Mouse (Mus musculus) heart, embryonic 12.5 days (tissue): Measurements from ENCODE around the gene Nipbl. TPM values are rescaled to one million over a fixed set of nuclear protein-coding genes. Genes with fewer than 3 reads are reported as not detected.
"Not testable (repeated sequence)": the region's sequence is repeated elsewhere in the genome, so short reads cannot be mapped to it uniquely, and the experiment has no call there.

Source experiments
- ATAC-seq: fragments of 200-750 bp; cut with Nextera tagmentation; 2 replicates; pipeline ENCODE4 v1.8.0; 2017; ENCODE audit warnings: moderate TSS enrichment, moderate library complexity; ENCODE audit not compliant: insufficient number of reproducible peaks, low FRiP score
- H3K27ac ChIP-seq: fragments of 300-500 bp; sonication (generic); 2 replicates; pipeline ENCODE4 v1.5.1; 2016; ENCODE audit warnings: mild to moderate bottlenecking, moderate library complexity; ENCODE audit not compliant: poor library complexity, severe bottlenecking
- H3K27me3 ChIP-seq: fragments of 300-500 bp; sonication (generic); replicated peaks from 2 replicates; pipeline ENCODE4 v1.6.1; 2016; ENCODE audit warnings: mild to moderate bottlenecking, moderate library complexity
- H3K36me3 ChIP-seq: fragments of 300-500 bp; sonication (generic); 2 replicates; pipeline ENCODE4 v1.6.1; 2016; ENCODE audit warnings: mild to moderate bottlenecking, moderate library complexity
- H3K4me1 ChIP-seq: fragments of 300-500 bp; sonication (generic); replicated peaks from 2 replicates; pipeline ENCODE4 v1.6.1; 2016; ENCODE audit warnings: mild to moderate bottlenecking
- H3K4me2 ChIP-seq: fragments of 300-500 bp; sonication (generic); 2 replicates; pipeline ENCODE4 v1.6.1; 2016; ENCODE audit warnings: mild to moderate bottlenecking, moderate library complexity
- H3K4me3 ChIP-seq: fragments of 300-500 bp; sonication (generic); 2 replicates; pipeline ENCODE4 v1.5.1; 2016; ENCODE audit warnings: mild to moderate bottlenecking
- H3K9ac ChIP-seq: fragments of 300-500 bp; sonication (generic); 2 replicates; pipeline ENCODE4 v1.6.1; 2016; ENCODE audit warnings: mild to moderate bottlenecking, moderate library complexity
- H3K9me3 ChIP-seq: fragments of 300-500 bp; sonication (generic); replicated peaks from 2 replicates; pipeline ENCODE4 v1.6.1; 2016; ENCODE audit warnings: mild to moderate bottlenecking, moderate library complexity
- WGBS: fragments of 180-500 bp; shearing (Covaris S2); methylation state at CpG from one replicate; pipeline ENCODE4 v1.1.7; 2016; 5-methylcytosine and 5-hydroxymethylcytosine counted together
- polyA plus RNA-seq: library from polyadenylated mRNA; unstranded; fragments of >200 nt; fragmentation: Nextera tagmentation; extraction: Ambion mirVana; gene quantifications from 2 replicates; pipeline ENCODE4 v1.2.1, GENCODE M21; 2016

Nipbl gene
- polyA plus RNA-seq = 13.3 and 13.6 TPM in 2 replicates

DNA sequence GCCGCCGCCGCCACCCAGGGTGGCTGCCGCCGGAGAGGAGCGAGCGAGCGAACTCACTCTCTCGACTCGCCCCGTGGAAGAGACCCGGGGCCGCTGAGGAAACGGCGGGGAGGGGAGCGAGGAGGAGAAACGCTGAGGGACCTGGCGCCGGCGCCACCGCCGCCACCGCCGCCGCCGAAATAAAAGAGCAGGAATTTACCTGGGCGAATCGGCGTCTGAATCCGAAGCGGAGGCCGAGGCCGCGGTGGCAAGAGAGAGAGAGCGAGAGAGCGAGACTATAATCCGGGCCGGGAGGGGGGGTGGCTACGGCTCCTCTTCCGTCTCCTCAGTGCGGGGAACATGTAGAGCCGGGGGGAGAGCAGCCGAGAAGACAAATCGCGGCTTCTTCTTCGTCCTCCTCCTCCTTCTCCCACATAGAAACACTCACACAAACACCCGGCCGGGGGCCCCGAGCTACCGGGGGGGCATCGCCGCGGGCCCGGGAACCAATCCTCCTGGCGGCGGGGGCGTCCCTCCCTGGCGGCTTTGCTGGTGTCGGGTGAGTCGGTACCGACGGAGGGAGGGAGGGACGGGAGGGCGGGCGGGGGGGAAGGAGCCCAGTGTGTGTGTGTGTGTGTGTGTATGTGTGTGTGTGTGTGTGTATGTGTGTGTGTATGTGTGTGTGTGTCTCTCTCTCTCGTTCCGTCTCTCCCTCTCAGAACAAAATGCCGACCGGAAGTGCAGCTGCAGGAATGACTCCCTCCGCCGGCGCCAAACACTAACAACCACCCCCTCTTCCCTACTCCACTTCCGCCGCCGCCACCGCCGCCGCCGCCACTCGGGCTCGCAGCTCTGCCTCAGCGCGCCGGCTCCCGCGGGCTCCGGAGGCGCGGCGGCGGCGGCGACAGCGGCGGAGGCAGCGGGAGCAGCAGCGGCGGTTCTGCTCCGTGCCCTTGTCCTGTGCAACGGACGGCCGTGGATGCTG is at the start of gene Nipbl:
Gene Nipbl (minus strand): TSS at position 538 of the 964 bp plus-strand sequence.
- under 1% methylated on average over 84 of the region's 102 CpGs for WGBS
- peak; percentile 82 for ATAC-seq

DNA sequence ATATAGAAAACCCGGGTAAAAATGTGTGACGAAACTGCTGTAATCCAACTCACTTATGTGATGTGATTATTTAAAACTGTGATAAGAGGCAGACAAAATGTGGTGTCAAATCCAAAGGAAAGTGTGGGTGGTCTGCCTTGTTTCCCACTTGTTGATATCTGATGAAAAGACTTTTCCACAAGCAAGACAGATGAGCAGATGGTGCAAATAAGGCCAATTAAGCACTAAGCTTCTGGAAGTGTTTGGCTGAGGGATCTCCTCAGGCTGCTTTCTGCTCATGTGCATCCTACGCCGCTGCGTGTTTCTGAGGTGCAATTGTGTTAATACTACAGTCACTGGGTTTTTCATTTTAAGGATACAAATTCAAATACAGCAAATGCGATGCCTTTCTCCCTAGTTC is 41.0 kb upstream of the Nipbl start:
- no peak overlapping the region for H3K4me3 ChIP-seq
- H3K36me3 ChIP-seq = no peaks in the 10 kb centered on the region
- H3K4me1 ChIP-seq = no peaks in the 10 kb centered on the region
- no peaks in the 10 kb centered on the region for H3K9me3 ChIP-seq
- 74% methylated on average over 6 of the region's 6 CpGs for WGBS
- H3K27ac ChIP-seq = no peak overlapping the region
- ATAC-seq = no peak
- no peak overlapping the region for H3K4me2 ChIP-seq
- H3K27me3 ChIP-seq = no peaks in the 10 kb centered on the region
- H3K9ac ChIP-seq = no peak overlapping the region

More for the DNA sequence above, at the start of gene Nipbl:
- Histone ChIP-seq H3K9me3 (no peaks in the 10 kb centered on the region), H3K36me3 (no peaks in the 10 kb centered on the region), H3K4me2 (peak within 1 kb of the TSS; percentile 80), H3K27ac (peak within 1 kb of the TSS; percentile 99), H3K4me3 (peak within 1 kb of the TSS; percentile 97), H3K9ac (peak within 1 kb of the TSS; percentile 99), H3K4me1 (peaks cover 11% of the 10 kb centered on the region; the same call in 1 of the 2 replicates), H3K27me3 (no peaks in the 10 kb centered on the region)

DNA sequence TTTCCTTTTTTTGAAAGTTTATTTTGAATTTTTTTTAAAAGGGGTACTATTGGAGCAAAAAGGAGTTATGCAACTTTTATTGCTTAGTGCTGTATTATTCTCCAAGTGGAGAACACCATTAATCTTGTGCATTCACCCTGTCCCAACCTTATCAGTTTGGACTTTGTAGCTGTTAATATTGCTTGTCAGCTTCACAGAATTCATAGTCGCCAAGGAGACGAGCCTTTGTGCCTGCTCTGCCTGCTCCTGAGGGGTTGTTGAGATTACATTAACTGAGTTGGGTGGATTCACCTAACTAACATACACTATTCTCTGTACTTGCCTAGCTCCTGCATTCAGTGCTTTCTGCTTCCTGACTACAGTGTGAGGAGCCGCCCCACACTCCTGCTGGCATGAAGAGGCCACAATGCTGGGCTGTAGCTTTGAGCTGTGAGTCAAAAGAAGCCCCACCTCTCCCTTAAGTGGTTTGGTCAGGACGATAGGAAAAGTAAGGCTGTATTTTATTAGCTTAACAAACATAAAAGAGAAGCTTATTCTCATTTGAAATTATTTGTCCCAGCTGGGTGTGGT is 24.8 kb upstream of the Nipbl start:
- no peak for ATAC-seq

DNA sequence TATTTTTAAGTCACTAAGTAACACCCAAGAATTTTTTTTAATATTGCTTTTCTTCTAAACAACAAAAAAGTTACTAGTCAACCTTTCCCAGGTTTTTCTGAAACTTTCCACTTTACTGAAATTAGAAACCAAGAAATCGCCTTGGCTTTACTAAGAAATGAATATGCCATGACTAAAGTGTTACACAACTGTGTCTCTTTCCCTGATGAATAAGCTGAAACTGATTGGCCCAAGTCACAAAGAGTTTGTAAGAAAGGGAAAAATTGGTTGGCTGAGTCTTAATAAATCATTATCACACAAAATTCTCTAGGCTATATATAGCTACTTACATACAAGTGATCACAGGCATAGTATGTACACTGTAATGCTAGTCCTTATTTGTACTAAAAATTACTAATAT is 19.3 kb upstream of the Nipbl start:
- ATAC-seq = no peak
- WGBS = 79% methylated on average over 1 of the region's 1 CpGs
- Histone ChIP-seq H3K9ac (no peak overlapping the region), H3K27me3 (no peaks in the 10 kb centered on the region), H3K27ac (no peak overlapping the region), H3K36me3 (no peaks in the 10 kb centered on the region), H3K9me3 (no peaks in the 10 kb centered on the region), H3K4me3 (no peak overlapping the region), H3K4me1 (no peaks in the 10 kb centered on the region), H3K4me2 (no peak overlapping the region)

More for the DNA sequence above, 24.8 kb upstream of the Nipbl start:
- no peaks in the 10 kb centered on the region for H3K9me3 ChIP-seq
- H3K9ac ChIP-seq = no peak overlapping the region
- H3K27ac ChIP-seq = no peak overlapping the region
- H3K4me2 ChIP-seq = no peak overlapping the region
- H3K27me3 ChIP-seq = no peaks in the 10 kb centered on the region
- no peak overlapping the region for H3K4me3 ChIP-seq
- WGBS = 52% methylated on average over 4 of the region's 4 CpGs
- H3K36me3 ChIP-seq = no peaks in the 10 kb centered on the region
- H3K4me1 ChIP-seq = no peaks in the 10 kb centered on the region

DNA sequence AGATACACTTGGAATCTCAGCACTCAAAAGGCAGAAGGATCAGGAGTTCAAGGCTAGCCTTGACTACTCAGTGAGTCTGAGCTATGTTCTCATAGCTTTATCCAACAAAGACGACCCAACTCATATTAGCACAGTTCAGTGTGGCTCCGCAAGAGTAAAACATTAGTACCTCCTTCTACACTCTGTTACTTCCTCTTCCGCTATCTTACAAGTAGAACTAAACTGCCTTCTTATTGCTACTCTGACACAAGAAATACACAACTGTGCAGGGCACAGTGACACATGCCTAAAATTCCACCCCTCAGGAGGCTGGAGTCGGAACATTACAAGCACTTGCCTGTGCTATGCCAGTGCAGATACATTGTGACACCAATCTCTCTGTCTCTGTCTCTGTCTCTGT is 18.5 kb upstream of the Nipbl start:
- no peaks in the 10 kb centered on the region for H3K27me3 ChIP-seq
- no peak overlapping the region for H3K4me2 ChIP-seq
- no peaks in the 10 kb centered on the region for H3K36me3 ChIP-seq
- 71% methylated on average over 4 of the region's 4 CpGs for whole genome bisulfite sequencing
- no peak overlapping the region for H3K4me3 ChIP-seq
- H3K9ac ChIP-seq = no peak overlapping the region
- no peaks in the 10 kb centered on the region for H3K9me3 ChIP-seq
- H3K4me1 ChIP-seq = no peaks in the 10 kb centered on the region
- H3K27ac ChIP-seq = no peak overlapping the region
- ATAC-seq = no peak

DNA sequence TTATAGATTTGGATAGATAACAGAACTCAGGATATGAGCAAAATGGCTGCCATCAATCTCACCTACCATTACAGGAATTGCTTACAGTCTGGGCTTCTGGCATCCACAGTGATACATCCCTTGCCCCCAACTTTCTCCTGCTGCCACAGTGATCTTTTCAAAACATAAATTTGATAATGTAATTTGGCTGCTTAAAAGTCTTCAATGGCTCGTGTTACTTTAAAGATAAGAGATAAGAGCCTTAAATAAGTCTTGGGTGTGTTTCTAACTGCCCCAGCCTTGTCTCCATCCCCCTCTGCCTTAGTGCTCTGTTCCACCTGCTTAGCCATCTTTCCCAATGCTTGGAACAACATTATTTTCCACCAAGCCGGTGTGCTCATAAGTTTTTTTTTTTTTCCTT is 16.6 kb upstream of the Nipbl start:
- ATAC-seq = no peak
- 46% methylated on average over 2 of the region's 2 CpGs for WGBS

DNA sequence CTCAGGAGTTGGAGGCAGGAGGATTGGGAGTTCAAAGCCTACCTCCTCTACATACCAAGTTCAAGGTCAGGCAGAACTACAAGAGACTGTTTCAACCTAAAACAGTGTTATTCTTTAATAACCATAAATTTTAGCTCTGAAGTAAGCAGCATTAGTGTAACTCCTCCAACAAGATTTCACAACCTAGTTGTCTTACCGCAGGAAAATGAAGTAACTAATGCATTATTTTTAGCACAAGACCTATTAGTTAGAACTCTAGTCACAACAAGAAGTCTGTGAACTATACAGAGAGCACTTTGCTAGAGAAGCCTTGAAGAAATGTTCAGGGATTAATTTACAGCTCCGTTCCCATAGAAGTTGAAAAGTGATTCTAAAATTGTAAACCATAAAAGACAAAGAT is 15.7 kb upstream of the Nipbl start:
- no peak overlapping the region for H3K4me3 ChIP-seq
- WGBS = 86% methylated on average over 2 of the region's 2 CpGs

More for the DNA sequence above, 16.6 kb upstream of the Nipbl start:
- Histone ChIP-seq H3K36me3 (no peaks in the 10 kb centered on the region), H3K4me1 (no peaks in the 10 kb centered on the region), H3K27ac (no peak overlapping the region), H3K9me3 (no peaks in the 10 kb centered on the region), H3K4me2 (no peak overlapping the region), H3K4me3 (no peak overlapping the region), H3K9ac (no peak overlapping the region), H3K27me3 (no peaks in the 10 kb centered on the region)

DNA sequence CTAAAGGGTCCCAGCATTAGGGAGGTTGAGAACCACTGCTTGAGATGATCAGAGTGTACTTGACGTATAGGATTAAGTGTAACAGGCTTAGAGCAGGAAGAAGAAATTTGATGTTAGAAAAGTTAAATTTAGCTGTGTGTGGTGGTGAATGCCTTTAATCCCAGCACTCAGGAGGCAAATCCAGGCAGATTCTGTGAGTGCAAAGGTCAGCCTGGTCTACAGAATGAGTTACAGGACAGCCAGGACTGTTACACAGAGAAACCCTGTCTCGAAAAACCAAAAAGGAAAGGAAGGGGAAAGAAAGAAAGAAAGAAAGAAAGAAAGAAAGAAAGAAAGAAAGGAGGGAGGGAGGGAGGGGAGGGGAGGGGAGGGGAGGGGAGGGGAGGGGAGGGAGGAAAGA is 12.0 kb upstream of the Nipbl start:
- H3K4me1 ChIP-seq, H3K9ac ChIP-seq, H3K27me3 ChIP-seq, H3K36me3 ChIP-seq, ATAC-seq, H3K9me3 ChIP-seq, H3K27ac ChIP-seq, H3K4me3 ChIP-seq, H3K4me2 ChIP-seq: not testable (repeated sequence)
- 68% methylated on average over 2 of the region's 2 CpGs for WGBS

More for the DNA sequence above, 15.7 kb upstream of the Nipbl start:
- H3K27ac ChIP-seq = no peak overlapping the region
- H3K36me3 ChIP-seq = no peaks in the 10 kb centered on the region
- no peak overlapping the region for H3K4me2 ChIP-seq
- no peaks in the 10 kb centered on the region for H3K9me3 ChIP-seq
- no peak overlapping the region for H3K9ac ChIP-seq
- no peaks in the 10 kb centered on the region for H3K4me1 ChIP-seq
- H3K27me3 ChIP-seq = no peaks in the 10 kb centered on the region
- no peak for ATAC-seq

DNA sequence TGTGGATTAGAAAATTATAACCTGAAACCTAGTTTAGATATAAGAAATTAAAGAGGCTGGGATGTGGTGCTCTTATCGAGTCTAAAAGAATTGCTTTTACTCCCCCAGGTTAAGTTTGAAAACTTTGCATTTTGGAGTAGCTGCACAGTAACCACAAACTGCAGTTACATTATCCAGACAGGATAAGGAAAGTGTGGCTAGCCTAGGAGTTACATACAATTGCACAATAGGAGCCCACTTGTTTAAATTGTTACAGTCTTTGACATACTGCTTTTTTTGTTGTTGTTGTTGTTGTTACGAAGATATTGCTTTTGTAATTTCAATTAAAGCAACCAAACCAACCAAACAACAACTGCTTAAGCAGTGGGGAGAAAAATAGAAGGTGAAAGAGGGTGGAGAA is 11.2 kb upstream of the Nipbl start:
- ATAC-seq = no peak
- WGBS = 83% methylated on average over 2 of the region's 2 CpGs
- Histone ChIP-seq H3K9ac (no peak overlapping the region), H3K4me1 (no peaks in the 10 kb centered on the region), H3K27ac (no peak overlapping the region), H3K9me3 (no peaks in the 10 kb centered on the region), H3K36me3 (no peaks in the 10 kb centered on the region), H3K4me3 (no peak overlapping the region), H3K27me3 (no peaks in the 10 kb centered on the region), H3K4me2 (no peak overlapping the region)

DNA sequence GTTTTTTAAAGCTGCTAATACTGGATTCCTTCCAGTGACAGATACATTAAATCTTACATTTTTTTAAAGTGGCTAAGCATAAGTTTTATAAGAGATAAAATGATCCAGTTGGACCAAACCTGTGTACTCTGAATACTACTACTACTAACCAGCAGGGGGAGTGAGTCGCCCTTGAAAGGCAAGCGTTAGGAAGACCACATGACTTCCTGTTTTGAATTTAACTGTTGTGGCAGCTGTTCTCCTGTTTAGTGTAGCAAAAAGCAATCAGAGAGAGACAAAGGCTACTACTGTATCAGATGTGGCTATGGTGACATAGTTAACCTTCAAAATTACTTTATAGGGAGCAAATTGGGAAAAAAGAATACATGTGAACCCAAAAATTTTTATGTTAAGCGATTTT is 6.8 kb upstream of the Nipbl start:
- Histone ChIP-seq H3K27me3 (no peaks in the 10 kb centered on the region), H3K4me2 (no peak overlapping the region), H3K9ac (no peak overlapping the region), H3K4me3 (no peak overlapping the region), H3K27ac (no peak overlapping the region), H3K36me3 (no peaks in the 10 kb centered on the region), H3K4me1 (peaks cover 9% of the 10 kb centered on the region; the same call in 1 of the 2 replicates), H3K9me3 (no peaks in the 10 kb centered on the region)
- ATAC-seq = peak; percentile 43; the same call in 1 of the 2 replicates
- 47% methylated on average over 3 of the region's 3 CpGs for WGBS

DNA sequence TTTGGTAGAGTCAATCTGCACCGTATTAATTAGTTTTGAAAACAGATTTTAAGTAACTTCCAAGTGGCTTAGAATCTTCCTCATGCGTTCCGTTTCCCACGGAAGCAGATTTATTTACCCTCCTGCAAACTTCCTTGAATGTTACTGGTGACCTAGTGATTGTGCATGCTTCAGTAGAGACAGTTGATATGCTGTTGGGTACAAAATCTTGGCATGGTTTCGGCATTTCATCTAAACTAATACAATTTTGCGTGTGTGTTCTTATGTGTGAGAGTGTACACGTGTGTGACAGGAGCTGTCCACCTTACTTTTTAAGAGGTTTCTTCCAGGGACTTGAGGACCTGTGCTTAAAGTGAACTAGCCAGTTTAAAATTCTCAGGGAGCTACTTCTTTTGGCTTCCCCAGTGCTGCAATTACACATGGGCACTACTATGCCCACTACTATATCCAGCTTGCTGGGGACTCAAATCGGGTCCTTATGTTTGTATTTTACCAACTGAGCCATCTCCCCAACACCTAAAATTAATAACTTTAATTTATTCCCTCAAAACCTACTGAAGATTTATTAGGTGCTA is 3.0 kb upstream of the Nipbl start:
- peaks cover 9% of the 10 kb centered on the region; the same call in 1 of the 2 replicates for H3K4me1 ChIP-seq
- ATAC-seq = no peak
- 73% methylated on average over 8 of the region's 8 CpGs for whole genome bisulfite sequencing
- H3K36me3 ChIP-seq = no peaks in the 10 kb centered on the region
- peak overlapping the region; percentile 30 for H3K4me2 ChIP-seq
- H3K27ac ChIP-seq = no peak overlapping the region
- no peak overlapping the region for H3K9ac ChIP-seq
- H3K9me3 ChIP-seq = no peaks in the 10 kb centered on the region
- H3K27me3 ChIP-seq = no peaks in the 10 kb centered on the region
- H3K4me3 ChIP-seq = 0 out of 2 replicates have a peak overlapping the region, but pooled peaks have one; percentile 3
